Mouse (Mus musculus) brain, adult 2 months (tissue): Measurements from ENCODE around the gene Rhobtb3.

ENCODE experiments used
- DNase-seq: peaks from one replicate; pipeline ENCODE4 v3.0.0; 2011; ENCODE audit warnings: low read depth, low spot score

The Rhobtb3 gene

DNA sequence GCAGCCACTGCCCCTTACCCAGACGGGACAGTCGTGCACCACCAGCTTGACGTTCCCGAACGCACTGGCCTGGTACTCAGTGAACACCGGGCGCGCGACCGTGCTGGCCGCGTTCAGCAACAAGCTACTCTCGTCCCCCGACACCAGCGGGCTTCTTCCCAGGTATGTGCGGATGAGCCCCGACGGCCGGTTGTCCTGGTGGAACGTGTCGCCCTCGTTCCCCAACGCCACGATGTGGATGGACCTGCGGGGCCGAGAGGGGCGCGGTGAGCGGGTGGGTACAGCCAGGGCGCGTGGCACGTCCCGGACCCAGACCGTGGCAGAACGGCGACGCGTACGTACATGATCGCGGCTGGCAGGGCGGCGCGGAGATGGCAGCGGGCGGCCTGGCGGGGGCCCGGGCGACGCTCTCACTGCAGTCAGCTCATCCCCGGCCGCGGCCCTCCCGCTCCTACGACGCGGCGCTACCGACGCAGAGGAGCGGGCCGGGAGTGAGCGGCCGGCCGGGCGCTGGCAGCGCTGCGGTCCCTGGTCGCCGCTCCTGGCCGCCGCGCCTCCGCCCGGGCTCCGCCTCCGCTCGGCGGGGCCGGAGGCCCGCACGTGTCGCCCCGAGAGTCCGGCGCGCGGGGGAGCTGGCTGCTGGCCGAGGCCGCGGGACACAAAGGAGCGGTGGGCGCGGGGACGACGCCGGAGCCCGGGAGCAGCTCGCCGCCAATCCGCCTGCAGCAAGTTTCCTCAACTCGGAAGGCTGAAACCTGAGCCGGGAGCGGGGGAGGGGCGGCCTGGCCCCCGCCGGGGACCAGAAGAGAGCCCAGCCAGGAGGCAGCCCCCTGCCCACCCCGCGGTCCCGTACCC lies at the start of gene Rhobtb3:
Gene Rhobtb3 (minus strand): TSS at position 737 of the 855 bp plus-strand sequence.
- DNase-seq, result peak; percentile 76

DNA sequence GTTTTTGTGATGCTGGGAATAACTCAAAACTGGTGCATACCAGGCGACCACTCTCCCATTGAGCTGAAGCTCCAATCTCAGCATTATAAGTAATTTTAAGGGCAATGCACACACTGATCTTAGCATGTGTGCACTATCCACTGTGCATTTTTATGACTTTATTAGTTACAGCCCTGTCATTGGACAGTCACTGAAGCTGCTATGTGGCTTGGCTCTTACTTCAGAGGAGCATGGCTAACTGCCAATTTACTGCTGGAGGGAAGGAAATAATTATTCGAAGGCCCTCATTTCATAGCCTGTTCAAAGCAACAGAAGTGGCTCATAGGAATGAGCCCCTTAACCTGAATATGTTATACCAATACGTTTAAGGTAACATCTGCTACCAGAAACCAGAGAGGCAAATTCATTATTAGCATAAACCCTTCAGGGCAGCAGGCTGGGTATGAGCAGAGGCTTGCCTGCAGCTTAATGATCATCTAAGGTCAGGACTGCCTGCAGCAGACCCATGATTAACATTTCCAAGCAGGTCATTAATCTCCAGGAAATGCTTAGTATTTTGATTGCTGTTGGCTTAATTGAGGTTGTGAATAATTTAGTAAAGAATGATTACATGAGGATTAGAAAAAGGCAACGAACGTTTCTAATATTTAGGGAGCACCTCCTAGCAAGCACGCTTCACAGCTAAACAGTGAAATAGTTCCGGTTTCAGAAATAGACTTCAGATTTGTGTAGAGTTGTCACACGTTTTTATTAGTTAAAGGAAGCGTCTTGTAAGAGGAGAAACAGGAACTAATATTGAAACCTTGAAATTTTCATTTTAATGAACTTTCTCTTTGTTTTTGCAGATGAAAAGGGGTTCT lies 48.7 kb upstream of the Rhobtb3 start:
- DNase-seq, result peak; percentile 42

DNA sequence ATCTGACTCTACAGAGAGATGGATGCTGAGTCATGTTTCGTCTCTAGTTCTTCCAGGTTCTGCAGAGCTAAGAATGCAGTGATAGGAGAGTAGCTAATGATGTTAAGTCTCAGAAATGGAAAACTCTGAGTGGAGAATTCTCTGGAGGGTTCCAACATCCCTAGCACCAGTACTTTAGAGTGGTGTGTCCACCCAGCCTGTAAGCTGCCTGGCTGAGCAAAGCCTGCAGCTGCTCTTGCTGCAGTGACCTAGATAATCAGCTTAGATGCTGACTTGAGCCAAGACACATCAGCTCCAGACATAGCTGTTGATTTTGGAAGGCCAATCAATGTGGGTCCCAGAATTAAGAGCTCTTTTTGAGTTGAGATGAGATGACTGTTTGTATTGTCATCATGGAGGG lies 44.4 kb upstream of the Rhobtb3 start:
- peak; percentile 66 for DNase-seq

DNA sequence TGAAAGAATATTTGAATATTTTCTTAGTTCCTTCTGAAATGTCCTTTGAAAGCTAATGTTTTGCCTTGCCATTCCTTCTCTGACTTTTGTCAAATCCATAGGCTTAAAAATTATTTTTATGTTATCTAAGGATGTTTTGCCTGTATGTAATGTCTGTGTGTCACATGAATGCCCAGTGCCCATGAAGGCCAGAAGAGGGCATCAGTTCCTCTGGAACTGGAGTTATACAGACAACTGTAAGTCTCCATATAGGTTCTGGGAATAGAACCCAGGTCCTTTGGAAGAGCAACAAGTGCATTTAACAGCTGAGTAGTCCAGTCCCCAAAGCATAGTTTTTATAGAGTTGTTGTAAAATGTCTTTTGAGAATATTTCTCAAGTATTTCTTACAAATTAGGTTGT lies 38.2 kb upstream of the Rhobtb3 start:
- peak; percentile 15 for DNase-seq

DNA sequence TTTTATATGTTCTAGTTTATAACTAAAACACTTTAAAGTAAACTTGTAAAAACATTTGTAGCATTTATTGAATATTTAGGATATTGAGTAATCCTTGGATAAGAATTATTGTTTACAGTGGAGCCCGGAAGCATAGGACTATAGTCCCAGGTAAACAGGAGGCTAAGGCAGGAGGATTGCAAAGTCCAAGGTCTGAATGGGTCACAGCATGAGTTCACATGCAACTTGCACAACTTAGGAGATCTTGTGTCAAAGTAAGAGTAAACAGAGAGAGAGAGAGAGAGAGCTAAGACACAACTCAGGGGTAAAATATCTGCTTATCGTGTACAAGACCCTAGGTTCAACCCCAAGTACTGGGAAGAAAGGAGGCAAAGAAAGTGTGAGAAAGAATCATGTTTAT lies 32.9 kb upstream of the Rhobtb3 start:
- no peak for DNase-seq

DNA sequence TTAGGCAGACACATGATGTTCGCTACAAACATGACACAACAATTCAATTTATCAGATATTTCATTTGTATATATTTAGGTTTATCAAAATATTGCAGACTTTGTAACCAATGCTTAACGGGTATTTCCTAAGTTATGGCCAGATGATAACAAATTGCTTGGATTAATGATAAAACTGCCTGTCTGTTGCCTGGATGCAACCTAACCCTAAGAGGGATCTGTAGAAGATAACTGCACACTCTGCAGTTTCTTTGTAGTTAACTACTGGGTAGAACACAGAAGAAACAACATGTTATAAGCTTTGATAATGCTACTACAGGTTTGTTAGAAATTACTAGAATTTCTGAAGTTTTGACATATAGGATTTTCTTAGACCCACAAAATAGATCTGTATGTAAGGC lies 32.5 kb upstream of the Rhobtb3 start:
- DNase-seq, result no peak

DNA sequence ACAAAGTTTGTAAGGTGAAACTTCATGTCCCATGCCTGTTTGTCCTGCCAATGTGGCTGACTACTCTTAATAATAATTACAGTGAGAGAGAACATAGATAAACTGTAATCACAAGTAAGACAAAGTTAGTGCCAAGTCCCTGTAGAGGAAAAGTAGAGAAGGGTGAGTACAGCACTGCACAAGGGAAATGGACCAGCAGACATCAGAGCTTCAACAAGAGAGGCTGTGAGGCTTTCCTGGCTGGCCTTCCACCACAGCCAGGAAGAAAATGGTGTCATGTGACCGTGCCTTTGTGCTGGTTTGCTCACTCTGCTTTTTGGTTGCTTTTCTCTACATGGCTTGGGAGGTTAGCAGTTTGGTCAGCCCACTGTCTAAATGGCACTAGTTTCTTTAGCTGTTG lies 31.9 kb upstream of the Rhobtb3 start:
- no peak for DNase-seq

DNA sequence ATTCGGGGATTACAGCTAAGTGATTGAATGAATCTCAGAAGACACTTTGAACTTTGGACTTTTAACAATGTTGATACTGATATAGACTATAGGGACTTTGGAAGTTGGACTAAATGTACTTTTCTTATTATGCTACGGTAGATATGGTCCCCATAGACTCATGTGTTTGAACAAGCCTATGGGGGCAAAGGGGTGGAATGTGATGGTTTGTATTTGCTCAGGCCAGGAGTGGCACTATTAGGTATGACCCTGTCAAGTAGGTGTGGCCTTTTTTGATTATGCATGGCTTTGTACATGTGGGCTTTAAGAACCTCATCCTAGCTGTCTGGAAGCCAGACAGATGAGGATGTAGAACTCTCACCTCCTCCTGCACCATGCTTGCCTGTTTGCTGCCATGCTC lies 30.8 kb upstream of the Rhobtb3 start:
- no peak for DNase-seq

DNA sequence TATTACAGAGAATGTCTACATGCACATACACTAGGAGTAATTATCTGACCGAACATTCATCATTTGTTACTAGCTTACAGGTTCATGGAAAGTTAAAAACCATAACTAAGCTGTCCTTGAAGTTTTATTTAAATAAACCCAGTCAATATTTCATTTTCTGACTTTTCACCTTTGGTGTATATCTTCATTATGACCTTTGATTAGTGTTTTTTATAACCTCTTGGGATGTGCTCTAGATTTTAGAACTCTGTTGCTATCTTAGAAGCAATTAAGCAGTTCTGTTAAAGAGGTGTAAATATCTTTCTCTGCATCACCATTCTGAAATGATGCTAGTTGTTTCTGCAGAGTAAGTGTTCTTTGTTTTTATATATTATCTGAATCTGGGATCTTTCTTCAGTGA lies 23.1 kb upstream of the Rhobtb3 start, which contains the start of gene Spata9:
Gene Spata9 (plus strand): TSS at position 301 of the 400 bp plus-strand sequence.
- DNase-seq, result no peak

DNA sequence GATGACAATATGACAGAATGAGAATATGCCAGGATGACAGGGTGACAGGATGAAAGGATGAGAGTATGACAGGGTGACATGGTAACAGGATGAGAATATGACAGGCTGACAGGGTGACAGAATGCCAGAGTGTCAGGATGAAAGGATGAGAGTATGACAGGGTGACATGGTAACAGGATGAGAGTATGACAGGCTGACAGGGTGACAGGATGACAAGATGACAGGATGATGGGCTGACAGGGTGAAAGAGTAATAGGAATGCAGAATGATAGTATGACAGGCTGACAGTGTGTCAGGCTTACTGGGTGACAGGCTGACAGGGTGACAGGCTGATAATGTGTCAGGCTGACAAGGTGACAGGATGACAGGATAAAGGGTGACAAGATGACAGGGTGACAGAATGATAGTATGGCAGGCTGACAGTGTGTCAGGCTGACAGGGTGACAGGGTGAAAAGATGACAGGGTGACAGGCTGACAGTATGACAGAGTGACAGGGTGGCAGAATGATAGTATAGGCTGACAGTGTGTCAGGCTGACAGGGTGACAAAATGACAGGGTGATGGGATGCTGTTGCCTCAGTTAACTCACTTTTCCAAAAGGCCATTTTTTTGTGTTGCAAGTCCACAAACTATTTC lies 11.8 kb upstream of the Rhobtb3 start:
- DNase-seq, result no peak

DNA sequence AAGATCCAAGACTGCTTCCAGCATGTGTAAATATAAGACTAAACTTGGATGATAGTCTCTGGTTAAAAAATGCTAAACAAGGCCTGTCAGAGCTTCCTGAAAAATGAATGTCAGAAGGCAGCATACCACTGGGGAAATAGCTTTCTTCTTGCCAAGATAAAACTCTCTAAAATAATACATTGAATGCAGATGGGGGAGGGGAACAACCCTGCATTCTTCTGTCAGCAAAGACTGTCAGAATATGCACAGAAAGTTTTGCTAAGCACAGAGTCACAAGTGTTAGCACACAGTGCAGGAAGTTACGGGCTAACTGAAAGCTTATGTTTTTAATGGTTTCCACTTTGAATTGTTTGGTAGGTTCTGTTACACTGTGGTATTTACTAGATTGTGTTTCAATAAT lies 6.6 kb upstream of the Rhobtb3 start:
- no peak for DNase-seq

DNA sequence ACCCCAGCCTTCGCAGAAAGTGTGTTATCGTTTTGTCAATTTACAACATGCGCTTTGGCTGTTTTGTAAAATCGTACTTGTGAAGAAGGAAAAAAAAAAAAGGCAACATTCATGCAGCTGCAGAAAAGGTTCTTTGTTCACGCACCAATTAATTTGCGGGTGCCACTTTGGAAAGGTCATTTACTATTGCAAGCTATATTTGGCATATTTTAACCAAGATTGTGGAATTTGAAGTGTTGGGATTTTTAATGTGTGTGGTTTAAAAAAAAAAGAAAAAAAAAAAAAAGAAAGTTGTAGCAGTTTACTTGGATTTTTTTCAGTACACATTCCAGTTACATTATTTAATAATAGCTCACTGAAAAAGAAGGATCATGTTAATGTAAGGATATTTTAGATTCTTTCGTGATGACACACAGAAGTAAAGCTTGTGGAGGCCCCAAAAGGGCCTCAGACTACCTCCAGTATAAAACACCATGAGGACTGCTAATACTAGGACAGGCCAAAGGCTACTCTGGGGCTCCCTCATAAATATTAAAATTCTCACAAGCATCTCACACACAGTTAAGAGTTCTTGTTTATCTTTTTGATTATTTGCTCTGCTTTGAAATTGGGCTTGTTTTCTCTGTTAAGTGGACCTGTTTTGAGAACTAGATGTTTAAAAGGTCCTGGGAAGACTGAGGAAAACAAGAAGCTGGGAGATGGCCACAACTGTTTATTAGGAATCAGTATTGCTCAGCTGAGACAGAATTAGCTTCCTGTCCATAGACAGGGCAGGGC lies 507 bp upstream of the Rhobtb3 start:
- DNase-seq, result no peak

DNA sequence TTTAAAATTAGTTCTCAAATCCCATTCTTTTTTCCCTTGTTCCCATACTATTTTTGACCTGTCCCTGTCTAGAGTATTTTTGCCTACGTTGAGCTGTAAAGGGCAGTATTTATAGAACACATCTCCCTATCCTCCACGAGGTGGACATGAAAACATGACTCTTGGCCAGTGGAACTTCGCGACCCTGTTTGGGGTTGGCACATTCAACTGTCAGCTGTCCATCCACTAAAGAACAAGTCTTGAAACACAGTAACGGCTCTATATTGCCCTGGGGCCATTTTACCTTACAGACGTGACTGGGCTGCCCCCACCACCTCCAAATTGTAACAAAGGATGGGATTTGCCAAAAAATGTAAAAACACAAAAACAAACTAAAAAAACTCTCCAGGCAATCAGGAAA lies 994 bp downstream of the Rhobtb3 start:
- peak; percentile 13 for DNase-seq

DNA sequence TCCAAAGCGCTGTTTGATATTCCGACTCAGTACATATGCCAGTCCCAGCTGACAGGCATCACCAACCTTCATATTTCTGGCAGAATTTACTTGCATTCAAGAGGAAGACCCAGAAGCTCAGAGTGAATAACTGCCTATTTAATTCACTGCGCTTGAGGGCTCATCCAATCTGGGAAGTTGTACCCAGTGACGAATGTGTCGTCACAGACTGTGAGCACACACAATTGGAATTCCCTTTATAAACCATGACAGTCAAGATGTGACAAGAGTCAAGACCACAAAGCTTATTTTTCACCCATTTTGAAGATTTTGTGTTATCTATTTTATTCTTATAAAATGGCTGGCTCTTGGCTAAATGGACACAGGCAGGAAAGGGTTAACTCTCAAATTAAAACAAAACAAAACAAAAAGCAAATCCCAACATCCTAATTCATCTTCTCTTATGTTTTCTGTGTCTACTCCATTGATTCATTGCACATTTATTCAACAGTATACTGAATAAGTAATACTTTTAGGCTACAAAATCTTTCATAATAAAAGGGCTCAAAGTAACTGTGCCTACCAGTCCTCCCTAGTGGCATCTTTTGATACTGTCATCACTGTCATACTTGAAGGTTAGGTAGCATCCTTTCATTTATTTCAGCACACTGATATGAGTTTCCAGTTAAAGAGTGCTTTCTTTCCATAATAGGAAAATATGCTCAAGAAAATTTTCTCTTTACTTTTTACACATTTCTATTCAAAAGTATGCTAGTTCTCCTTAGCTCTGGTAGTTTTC lies 2.0 kb downstream of the Rhobtb3 start:
- DNase-seq, result peak; percentile 37

DNA sequence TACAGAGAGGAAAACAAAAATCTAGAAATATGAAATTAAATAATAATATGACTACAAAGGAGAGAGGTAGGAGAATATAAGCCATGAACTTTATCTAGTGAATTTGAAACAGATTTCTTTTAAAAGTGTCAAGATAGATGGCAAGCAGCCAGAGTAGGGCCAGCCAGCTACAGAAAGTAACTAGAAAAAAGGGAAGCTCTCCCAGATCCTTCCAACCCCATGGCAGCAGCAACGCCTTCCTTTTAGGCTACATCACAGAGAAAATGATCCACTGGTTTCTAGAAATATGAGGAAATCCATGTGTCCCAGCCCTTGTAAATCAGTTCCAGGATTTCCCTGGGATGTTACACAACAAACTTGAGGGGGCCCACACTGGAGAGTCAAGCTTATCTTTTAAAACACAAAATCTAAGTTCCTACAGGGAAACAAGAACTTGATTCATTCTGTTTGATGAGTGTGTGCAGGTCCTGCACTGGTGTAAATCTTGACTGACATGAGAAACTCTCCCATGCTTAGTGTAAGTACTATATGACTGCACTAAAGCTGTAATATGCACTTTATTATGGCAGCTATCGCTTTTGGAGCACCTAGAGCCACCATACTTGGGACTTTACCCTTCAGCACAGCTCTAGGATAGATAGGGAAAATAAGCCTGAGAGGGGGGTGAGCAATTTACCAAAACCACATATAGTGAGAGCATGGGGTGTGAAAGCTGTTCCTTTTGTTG lies 2.8 kb downstream of the Rhobtb3 start:
- DNase-seq, result peak; percentile 18

DNA sequence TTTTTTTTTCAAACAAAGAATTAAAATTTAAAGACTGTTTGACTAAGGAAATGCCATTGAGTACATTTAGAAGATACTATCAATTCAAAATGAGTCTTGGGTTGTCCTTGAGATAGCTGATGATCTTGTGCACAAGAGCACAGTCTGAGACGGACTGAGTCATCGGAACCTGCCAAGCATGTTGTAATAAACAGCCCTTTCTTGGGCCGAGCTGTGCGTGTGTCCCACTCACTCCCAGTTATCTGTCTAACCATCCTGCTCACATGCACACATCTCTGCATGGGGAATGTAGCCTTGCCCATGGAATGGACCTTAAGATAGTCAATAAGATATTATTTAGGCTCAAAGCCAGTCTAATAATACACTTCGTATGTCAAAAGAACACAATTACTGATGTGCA lies 4.9 kb downstream of the Rhobtb3 start:
- no peak for DNase-seq

DNA sequence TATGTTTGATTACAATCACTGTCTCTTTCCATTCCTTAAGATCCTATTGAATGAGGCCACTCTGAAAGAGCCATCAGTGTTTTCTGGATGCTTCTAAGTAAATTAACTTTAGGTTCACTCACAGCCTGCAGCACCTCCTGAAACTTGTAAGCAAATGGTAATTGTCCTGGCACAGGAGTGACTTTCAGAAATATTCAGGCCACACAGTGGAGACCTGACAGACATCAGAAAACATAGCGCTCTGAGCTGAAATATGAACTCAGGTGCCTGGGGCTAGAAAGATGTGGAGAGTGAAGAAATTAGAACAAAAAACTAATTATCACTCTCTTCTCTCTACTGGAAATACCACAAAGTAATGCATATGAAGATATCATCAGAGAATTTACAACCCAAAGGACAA lies 10.4 kb downstream of the Rhobtb3 start:
- peak; percentile 28 for DNase-seq

DNA sequence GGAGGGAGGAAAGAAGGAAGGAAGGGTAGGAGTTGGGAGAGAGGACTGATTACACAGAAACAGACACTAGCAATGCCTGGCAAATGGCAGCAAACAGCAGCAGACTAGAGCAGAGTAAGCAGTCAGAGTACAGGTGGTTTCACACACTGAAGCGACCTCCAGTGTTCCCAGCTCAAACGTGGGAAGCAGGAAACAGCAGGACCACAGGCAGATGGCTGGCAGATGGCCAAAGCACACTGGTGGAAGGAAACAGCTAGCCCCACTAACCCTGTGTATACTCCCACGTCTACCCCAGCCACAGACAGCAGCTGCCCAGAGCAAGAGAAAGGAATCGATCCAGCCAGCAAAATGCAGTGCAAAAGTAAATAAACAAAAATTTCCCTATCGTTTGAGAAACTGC lies 12.7 kb downstream of the Rhobtb3 start:
- DNase-seq, result peak; percentile 75

DNA sequence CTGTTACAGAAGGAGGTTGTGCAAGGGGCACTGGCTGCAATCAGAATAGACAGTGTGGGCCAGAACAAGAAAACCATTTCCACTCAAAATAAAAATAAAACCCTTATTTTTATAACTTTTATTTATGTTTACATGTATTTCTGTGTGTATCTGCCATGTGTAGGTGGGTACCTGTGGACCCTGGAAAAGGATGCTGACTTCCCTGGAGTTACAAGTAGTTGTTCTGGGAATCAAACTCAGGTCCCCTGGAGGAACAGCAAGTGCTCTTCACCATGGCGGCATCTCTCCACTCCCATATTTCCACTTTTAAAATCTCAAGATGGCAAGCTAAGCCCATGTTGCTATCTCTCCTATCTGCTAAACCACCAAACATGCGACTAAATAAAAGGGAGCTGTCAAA lies 13.1 kb downstream of the Rhobtb3 start:
- DNase-seq, result no peak

DNA sequence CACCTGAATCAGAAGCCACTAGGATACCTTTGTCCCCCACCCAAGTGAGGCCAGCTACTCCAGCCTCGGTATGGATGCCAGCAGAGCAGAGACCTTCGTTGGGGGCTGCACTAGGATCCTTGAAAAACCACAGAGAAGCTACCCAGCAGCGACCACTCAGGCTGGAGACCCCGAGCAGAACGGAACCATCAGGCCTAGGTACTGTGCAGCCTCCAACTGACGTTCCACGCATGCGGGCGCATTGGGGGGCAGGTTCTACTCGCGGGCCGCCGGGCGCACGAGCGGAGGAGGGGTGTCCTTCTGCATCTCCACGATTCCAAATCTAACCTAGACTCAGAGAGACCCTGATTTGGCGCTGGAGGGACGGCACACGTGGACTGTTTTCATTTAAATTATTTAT lies 13.7 kb downstream of the Rhobtb3 start:
- no peak for DNase-seq
